Mouse (Mus musculus) spleen, adult 2 months (tissue): ENCODE measurements around the gene Sf3a1. TPM values are rescaled to one million over a fixed set of nuclear protein-coding genes. Genes with fewer than 3 reads are reported as not detected.

Experiments
- DNase-seq, 2 experiments: peaks; one replicate each; pipeline versions ENCODE4 v3.0.0 to v3.0.0-alpha.2; 2012 to 2021; ENCODE audit warnings: low spot score in 2 of 2, low read depth in 1 of 2
- H3K27ac ChIP-seq: fragments of 200-500 bp; 2 replicates; pipeline ENCODE4 v1.5.1; 2012; ENCODE audit warnings: low read length, inconsistent platforms; ENCODE audit not compliant: insufficient read depth
- H3K27me3 ChIP-seq: fragments of 200-500 bp; 2 replicates; pipeline ENCODE4 v1.6.1; 2012; ENCODE audit warnings: mild to moderate bottlenecking, moderate library complexity, low read length, inconsistent platforms; ENCODE audit not compliant: control insufficient read depth, insufficient read depth
- H3K36me3 ChIP-seq: fragments of 200-500 bp; 2 replicates; pipeline ENCODE4 v1.6.1; 2012; ENCODE audit warnings: mild to moderate bottlenecking, low read length, inconsistent platforms; ENCODE audit not compliant: control insufficient read depth, insufficient read depth
- H3K4me1 ChIP-seq: fragments of 200-500 bp; 2 replicates; pipeline ENCODE4 v1.6.1; 2011; ENCODE audit warnings: inconsistent platforms; ENCODE audit not compliant: control insufficient read depth, insufficient read depth, insufficient read length
- H3K4me3 ChIP-seq: fragments of 200-500 bp; 2 replicates; pipeline ENCODE4 v1.5.1; 2011; ENCODE audit warnings: mild to moderate bottlenecking, inconsistent platforms; ENCODE audit not compliant: insufficient read depth, insufficient read length; ENCODE audit errors: extremely low read depth
- CTCF ChIP-seq: fragments of 200-500 bp; IDR thresholded peaks from 2 replicates; pipeline ENCODE4 v1.5.1; 2011; ENCODE audit warnings: mild to moderate bottlenecking, inconsistent platforms; ENCODE audit not compliant: insufficient read depth, insufficient read length, insufficient replicate concordance; ENCODE audit errors: extremely low read depth
- POLR2A ChIP-seq: fragments of 200-500 bp; IDR thresholded peaks from 2 replicates; pipeline ENCODE4 v1.6.1; 2011; ENCODE audit warnings: low read depth, low read length, inconsistent platforms
- WGBS: fragments of 180-500 bp; shearing (Covaris S2); methylation state at CpG from one replicate; pipeline ENCODE4 v1.1.7; 2018; 5-methylcytosine and 5-hydroxymethylcytosine counted together
- polyA plus RNA-seq: library from polyadenylated mRNA; depleted of rRNA; stranded (reverse); fragments of >200 nt; gene quantifications from 2 replicates; pipeline ENCODE4 v1.2.3, GENCODE M21; 2012; rRNA removed

The Sf3a1 gene
- polyA plus RNA-seq, 1 experiment, result 27.9 TPM

DNA sequence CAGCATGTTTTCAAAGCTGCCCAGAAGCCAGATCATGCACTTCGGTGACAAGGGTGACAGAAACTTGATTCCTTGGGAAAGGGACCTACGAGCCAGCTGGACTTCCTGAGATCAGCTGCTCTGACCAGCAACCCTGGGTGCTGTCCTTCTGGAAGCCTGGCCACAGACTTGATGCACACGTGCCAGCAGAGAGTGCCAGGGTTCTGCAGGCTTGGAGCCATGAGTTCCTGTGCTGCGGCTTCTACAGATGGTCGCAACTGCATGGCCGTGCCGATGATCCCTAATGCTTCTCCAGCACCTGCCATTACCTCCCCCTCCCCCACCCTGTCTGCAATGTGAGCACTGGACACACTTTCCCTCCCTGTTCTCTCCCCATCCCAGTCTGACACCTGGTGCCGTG is 68.3 kb downstream of the Sf3a1 start:
- no peak for TF ChIP-seq POLR2A
- no peak for TF ChIP-seq CTCF
- Histone ChIP-seq H3K4me1 (no peaks in the 10 kb centered on the region), H3K27ac (no peak overlapping the region), H3K4me3 (no peak overlapping the region), H3K27me3 (no peaks in the 10 kb centered on the region), H3K36me3 (no peaks in the 10 kb centered on the region)
- 82% methylated on average over 8 of the region's 8 CpGs for WGBS
- DNase-seq, result no peak

- H3K27ac ChIP-seq, result no peak overlapping the region
- no peak for DNase-seq
- WGBS, result 82% methylated on average over 4 of the region's 4 CpGs
Measured at GRCm38 (mm10) chr11:4229841-4230240, 69.7 kb downstream of the Sf3a1 start.

GRCm38 (mm10) chr11:4231435-4231834 is 71.3 kb downstream of the Sf3a1 start:
- Histone ChIP-seq H3K27ac (no peak overlapping the region), H3K4me3 (no peak overlapping the region), H3K27me3 (no peaks in the 10 kb centered on the region), H3K36me3 (no peaks in the 10 kb centered on the region), H3K4me1 (peaks cover 9% of the 10 kb centered on the region; the same call in 1 of the 2 replicates)
- no peak for TF ChIP-seq CTCF
- no peak for TF ChIP-seq POLR2A
- DNase-seq, result no peak
- WGBS, result 85% methylated on average over 2 of the region's 2 CpGs

More at GRCm38 (mm10) chr11:4229841-4230240, 69.7 kb downstream of the Sf3a1 start:
- no peaks in the 10 kb centered on the region for H3K27me3 ChIP-seq
- TF ChIP-seq CTCF (no peak), POLR2A (no peak)
- H3K36me3 ChIP-seq, result no peaks in the 10 kb centered on the region
- H3K4me1 ChIP-seq, result no peaks in the 10 kb centered on the region
- no peak overlapping the region for H3K4me3 ChIP-seq

Other genes starting within 250 kb of the Sf3a1 start
- gene Slc35e4, start 245.7 kb upstream of the Sf3a1 start, polyA plus RNA-seq, result 3.4 and 5.0 TPM in 2 replicates
- 62.0 and 66.0 TPM in 2 replicates for gene Tcn2, start 228.2 kb upstream of the Sf3a1 start, polyA plus RNA-seq
- 33.6 and 35.5 TPM in 2 replicates for gene Pes1, start 196.4 kb upstream of the Sf3a1 start, polyA plus RNA-seq
- not detected in 2 replicates for gene 4930556J24Rik, start 183.6 kb upstream of the Sf3a1 start, polyA plus RNA-seq
- gene Gal3st1, start 176.7 kb upstream of the Sf3a1 start, polyA plus RNA-seq, result 0.34 and 0.63 TPM in 2 replicates
- gene Sec14l4, start 128.9 kb upstream of the Sf3a1 start, polyA plus RNA-seq, result 0.07 and 0.22 TPM in 2 replicates
- gene Sec14l3, start 95.5 kb upstream of the Sf3a1 start, polyA plus RNA-seq, result not detected in 2 replicates
- 5.1 and 6.2 TPM in 2 replicates for gene Mtfp1, start 64.9 kb upstream of the Sf3a1 start, polyA plus RNA-seq
- 1.9 and 2.9 TPM in 2 replicates for gene Sec14l2, start 36.9 kb upstream of the Sf3a1 start, polyA plus RNA-seq
- 20.6 and 26.2 TPM in 2 replicates for gene Rnf215, start 25.1 kb upstream of the Sf3a1 start, polyA plus RNA-seq
- gene Ccdc157, start 57 bp upstream of the Sf3a1 start, polyA plus RNA-seq, result 4.3 and 4.4 TPM in 2 replicates
- 46.7 and 53.9 TPM in 2 replicates for gene Tbc1d10a, start 26.4 kb downstream of the Sf3a1 start, polyA plus RNA-seq
- gene Castor1, start 57.9 kb downstream of the Sf3a1 start, polyA plus RNA-seq, result 9.9 and 11.4 TPM in 2 replicates
- 3.3 and 3.7 TPM in 2 replicates for gene Osm, start 76.1 kb downstream of the Sf3a1 start, polyA plus RNA-seq
- gene Lif, start 97.2 kb downstream of the Sf3a1 start, polyA plus RNA-seq, result 0.95 and 1.6 TPM in 2 replicates